Mouse (Mus musculus) megakaryocyte, embryonic 14.5 days (primary cell): ENCODE measurements around the gene Hoxa13.

Source experiments
- FLI1 ChIP-seq: IDR thresholded peaks from 2 replicates; pipeline ENCODE4 v1.6.1; 2012; ENCODE audit warnings: low read length, inconsistent platforms, mixed read lengths
- GATA1 ChIP-seq: IDR thresholded peaks from 3 replicates; pipeline ENCODE4 v1.6.1; 2012; ENCODE audit warnings: mixed read lengths, low read length, inconsistent platforms, borderline replicate concordance

DNA sequence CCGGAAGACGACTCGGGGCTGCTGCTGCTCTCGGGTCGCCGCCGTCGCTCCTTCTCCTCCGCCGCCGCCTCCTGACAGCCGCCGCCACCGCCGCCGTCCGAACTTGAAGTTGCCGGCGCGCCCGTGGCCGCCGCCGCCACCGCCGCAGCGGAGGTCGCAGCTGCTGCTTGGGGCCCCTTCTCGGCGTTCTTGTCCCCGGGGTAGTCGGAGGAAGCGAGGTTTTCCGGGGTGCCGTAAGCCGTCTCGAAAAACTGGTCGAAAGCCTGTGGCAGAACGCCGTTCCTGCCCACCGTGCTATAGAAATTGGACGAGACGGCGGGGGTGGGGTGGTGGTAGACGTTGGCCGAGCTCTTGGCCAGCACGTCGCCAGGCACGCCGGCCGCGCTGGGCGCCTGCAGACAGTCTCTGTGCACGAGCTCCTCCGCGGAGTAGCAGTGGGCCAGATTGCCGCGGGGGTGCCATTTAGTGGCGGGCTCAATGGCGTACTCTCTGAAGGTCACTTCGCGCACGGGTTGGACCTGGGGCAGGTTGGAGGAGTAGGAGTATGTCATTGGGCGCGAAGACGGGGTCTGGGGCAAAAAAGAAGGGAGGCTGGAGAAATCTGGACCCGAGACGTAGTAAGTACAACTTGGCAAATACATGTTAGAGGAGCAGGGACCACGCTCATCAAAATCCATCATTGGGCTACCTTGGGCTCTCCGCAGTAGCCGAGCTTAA is 15.5 kb downstream of the Hoxa13 start:
- no peak for TF ChIP-seq GATA1
- no peak for TF ChIP-seq FLI1
